Mouse (Mus musculus) ES-E14 (cell line): Measurements from ENCODE around the gene Arhgap29.

Source experiments
- CHD2 ChIP-seq: IDR thresholded peaks from 2 replicates; pipeline ENCODE4 v1.6.1; 2014; ENCODE audit warnings: mild to moderate bottlenecking, low read depth, low read length, inconsistent platforms
- HCFC1 ChIP-seq: IDR thresholded peaks from 2 replicates; pipeline ENCODE4 v1.6.1; 2012; ENCODE audit warnings: low read length, inconsistent platforms, borderline replicate concordance; ENCODE audit not compliant: insufficient read depth
- MAFK ChIP-seq: IDR thresholded peaks from 2 replicates; pipeline ENCODE4 v1.6.1; 2014; ENCODE audit warnings: mild to moderate bottlenecking, low read depth, low read length, inconsistent platforms; ENCODE audit not compliant: insufficient read depth
- ZC3H11A ChIP-seq: IDR thresholded peaks from 2 replicates; pipeline ENCODE4 v1.6.1; 2012; ENCODE audit warnings: low read depth, mild to moderate bottlenecking, inconsistent platforms, low read length, borderline replicate concordance
- ZNF384 ChIP-seq: IDR thresholded peaks from 2 replicates; pipeline ENCODE4 v1.6.1; 2012; ENCODE audit warnings: low read depth, low read length, inconsistent platforms

GRCm38 (mm10) chr3:122062586-122062985 is 110.2 kb downstream of the Arhgap29 start:
- TF ChIP-seq CHD2 (no peak), MAFK (no peak), ZC3H11A (no peak), ZNF384 (no peak), HCFC1 (no peak)
